Mouse (Mus musculus) CH12.LX (cell line): ENCODE measurements at regions not wholly inside any gene's neighbourhood (a gene's known extent, or its start where the extent isn't known, plus 50 kb on each side); places are given as distances from the start of the nearest gene placed in this dataset.
"Not testable (repeated sequence)": the region's sequence is repeated elsewhere in the genome, so short reads cannot be mapped to it uniquely, and the experiment has no call there.

Experiments used
- CHD2 ChIP-seq: IDR thresholded peaks from 2 replicates; pipeline ENCODE4 v1.6.1; 2011; ENCODE audit warnings: low read length, improper control_type of control experiment
- CTCF ChIP-seq, 2 experiments: IDR thresholded peaks in 1 of 2; conservative IDR thresholded peaks in 1 of 2; 2 replicates each; pipeline ENCODE4 v1.5.1; 2011 to 2012; ENCODE audit warnings: low read depth in 2 of 2, low read length in 2 of 2, improper control_type of control experiment in 1 of 2, inconsistent platforms in 1 of 2, mild to moderate bottlenecking in 1 of 2, moderate library complexity in 1 of 2
- ELF1 ChIP-seq: IDR thresholded peaks from 2 replicates; pipeline ENCODE4 v1.6.1; 2014; ENCODE audit warnings: low read depth, mild to moderate bottlenecking, inconsistent platforms, low read length, improper control_type of control experiment
- EP300 ChIP-seq: IDR thresholded peaks from 2 replicates; pipeline ENCODE4 v1.6.1; 2011; ENCODE audit warnings: low read length, improper control_type of control experiment
- GABPA ChIP-seq: IDR thresholded peaks from 2 replicates; pipeline ENCODE4 v1.6.1; 2012; ENCODE audit warnings: low read depth, low read length, improper control_type of control experiment, inconsistent platforms; ENCODE audit not compliant: insufficient replicate concordance
- MAFK ChIP-seq: IDR thresholded peaks from 2 replicates; pipeline ENCODE4 v1.6.1; 2011; ENCODE audit warnings: low read length, improper control_type of control experiment; ENCODE audit not compliant: insufficient replicate concordance
- MAZ ChIP-seq: IDR thresholded peaks from 2 replicates; pipeline ENCODE4 v1.6.1; 2012; ENCODE audit warnings: low read depth, mild to moderate bottlenecking, inconsistent platforms, low read length, improper control_type of control experiment, moderate library complexity
- MEF2A ChIP-seq: IDR thresholded peaks from 2 replicates; pipeline ENCODE4 v1.6.1; 2014; ENCODE audit warnings: low read depth, mild to moderate bottlenecking, inconsistent platforms, low read length, improper control_type of control experiment, borderline replicate concordance
- MXI1 ChIP-seq: IDR thresholded peaks from 2 replicates; pipeline ENCODE4 v1.6.1; 2011; ENCODE audit warnings: mild to moderate bottlenecking, low read depth, low read length, improper control_type of control experiment
- POLR2A ChIP-seq: IDR thresholded peaks from 2 replicates; pipeline ENCODE4 v1.6.1; 2011; ENCODE audit warnings: low read depth, mild to moderate bottlenecking, improper control_type of control experiment, low read length
- TBP ChIP-seq: conservative IDR thresholded peaks from 2 replicates; pipeline ENCODE4 v1.6.1; 2011; ENCODE audit warnings: low read depth, low read length, improper control_type of control experiment
- TCF12 ChIP-seq: IDR thresholded peaks from 2 replicates; pipeline ENCODE4 v1.6.1; 2014; ENCODE audit warnings: low read depth, mild to moderate bottlenecking, inconsistent platforms, low read length, improper control_type of control experiment
- UBTF ChIP-seq: IDR thresholded peaks from 2 replicates; pipeline ENCODE4 v1.6.1; 2012; ENCODE audit warnings: low read depth, mild to moderate bottlenecking, inconsistent platforms, low read length, improper control_type of control experiment, moderate library complexity
- USF1 ChIP-seq: IDR thresholded peaks from 2 replicates; pipeline ENCODE4 v1.6.1; 2014; ENCODE audit warnings: low read depth, mild to moderate bottlenecking, inconsistent platforms, low read length, improper control_type of control experiment

DNA sequence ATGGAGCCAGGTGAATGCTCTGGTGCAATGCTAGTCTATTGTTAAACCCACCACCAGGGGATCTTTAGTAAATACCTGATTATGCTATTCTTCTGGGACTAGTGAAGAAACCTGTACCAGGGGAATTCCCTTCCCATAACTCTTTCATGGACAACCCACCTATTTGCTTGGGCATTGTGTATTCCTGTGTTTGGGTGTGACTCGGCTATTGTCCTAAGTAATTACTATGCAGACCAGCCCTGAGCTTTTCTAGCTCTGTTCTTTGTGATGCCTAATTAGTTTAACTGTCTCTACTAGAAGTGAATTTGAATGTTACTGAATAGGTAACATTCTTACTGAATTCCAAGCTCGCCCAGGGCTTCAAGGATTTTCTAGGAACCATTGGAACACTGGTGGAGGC lies 906.4 kb upstream of the Pcdh9 start:
- not testable (repeated sequence) for TF ChIP-seq UBTF; EP300; MAFK; POLR2A; USF1; MXI1; MAZ; MEF2A; TBP; CTCF (conservative IDR thresholded peaks at IDR 0.05 in 1 of 2, IDR thresholded peaks at IDR 0.05 in 1 of 2; ENCODE audit: low read depth in 2 of 2, low read length in 2 of 2); ELF1; GABPA; TCF12; CHD2
